Mouse (Mus musculus): ENCODE data around the gene Nsun2. TPM values are rescaled to one million over a fixed set of nuclear protein-coding genes. Genes with fewer than 3 reads are reported as not detected.
A peak's percentile ranks its signal among the peaks of the same experiment; 100 is the strongest.

Nsun2 gene
- polyA plus RNA-seq, 1 experiment from 2014 or later, result 82.8 TPM

GRCm38 (mm10) chr13:69554255-69554654 lies 20.7 kb downstream of the Nsun2 start:
- Histone ChIP-seq H3K4me1 (ENCODE audit: control insufficient read depth, insufficient read depth, low read length) (peaks cover 3% of the 10 kb centered on the region; the same call in 1 of the 2 replicates), H3K9ac (replicated peaks; ENCODE audit: low read length) (no peak overlapping the region), H3K9me3 (ENCODE audit: control insufficient read depth, low read length) (no peaks in the 10 kb centered on the region), H3K27ac (replicated peaks; ENCODE audit: low read depth, low read length) (no peak overlapping the region), H3K27me3 (ENCODE audit: control insufficient read depth, insufficient read depth, low read length) (no peaks in the 10 kb centered on the region), H3K4me3 (replicated peaks; ENCODE audit: low read depth, low read length) (no peak overlapping the region), H3K36me3 (ENCODE audit: control insufficient read depth, insufficient read depth, low read length) (no peaks in the 10 kb centered on the region), H3K4me2 (ENCODE audit: low read length) (no peak overlapping the region)
- ATAC-seq (ENCODE audit: low FRiP score, low TSS enrichment), result no peak
- DNase-seq, result no peak
- WGBS, result 82% methylated on average over 9 of the region's 9 CpGs

DNA sequence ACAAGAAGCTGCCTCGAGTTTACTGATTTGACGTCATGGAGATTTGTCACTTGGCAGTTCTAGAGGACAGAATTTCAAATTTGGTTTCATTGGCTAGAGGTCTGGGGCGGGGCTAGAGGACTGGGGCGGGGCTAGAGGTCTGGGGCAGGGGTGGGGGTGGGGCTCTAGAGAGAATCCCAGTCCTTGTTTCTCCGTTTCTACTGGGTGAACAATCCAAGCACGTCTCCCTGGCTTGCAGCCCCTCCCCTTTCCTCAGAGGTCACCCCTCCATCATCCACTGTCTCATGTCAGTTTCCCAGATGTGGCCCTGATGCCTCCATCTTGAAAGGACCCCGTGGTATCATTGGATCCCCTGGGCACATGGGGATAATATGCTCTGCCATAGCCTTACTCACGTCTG lies 21.5 kb downstream of the Nsun2 start:
- DNase-seq (no peak), ATAC-seq (ENCODE audit: low FRiP score, low TSS enrichment) (no peak)
- Histone ChIP-seq H3K9me3 (ENCODE audit: control insufficient read depth, low read length) (no peaks in the 10 kb centered on the region), H3K27ac (replicated peaks; ENCODE audit: low read depth, low read length) (no peak overlapping the region), H3K4me1 (ENCODE audit: control insufficient read depth, insufficient read depth, low read length) (peaks cover 10% of the 10 kb centered on the region), H3K4me3 (replicated peaks; ENCODE audit: low read depth, low read length) (no peak overlapping the region), H3K27me3 (ENCODE audit: control insufficient read depth, insufficient read depth, low read length) (no peaks in the 10 kb centered on the region), H3K36me3 (ENCODE audit: control insufficient read depth, insufficient read depth, low read length) (no peaks in the 10 kb centered on the region), H3K9ac (replicated peaks; ENCODE audit: low read length) (no peak overlapping the region), H3K4me2 (ENCODE audit: low read length) (no peak overlapping the region)
- WGBS, result 27% methylated on average over 8 of the region's 8 CpGs

DNA sequence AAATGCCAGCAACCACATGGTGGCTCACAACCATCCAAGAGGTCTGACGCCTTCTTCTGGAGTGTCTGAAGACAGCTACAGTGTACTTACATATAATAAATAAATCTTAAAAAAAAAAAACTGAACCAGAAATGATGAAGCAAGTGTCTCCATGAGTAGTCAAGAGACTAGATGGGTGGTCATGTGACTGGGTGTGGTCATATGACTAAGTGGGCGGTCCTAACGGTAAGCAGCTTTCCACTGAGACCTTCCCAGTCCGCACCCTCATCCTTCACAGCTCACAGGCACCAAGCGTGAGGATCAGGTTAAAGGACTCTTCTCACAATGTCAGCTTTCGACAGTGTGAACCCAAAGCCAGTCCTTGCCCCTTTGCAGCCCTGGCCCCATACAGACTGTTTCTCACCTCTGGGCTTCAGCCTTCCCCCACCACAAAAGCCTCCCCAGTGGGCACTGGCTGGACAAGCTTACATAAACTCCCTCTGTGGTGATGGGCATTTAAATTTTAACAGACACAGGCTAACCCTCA lies 22.5 kb downstream of the Nsun2 start:
- Histone ChIP-seq H3K27ac (replicated peaks; ENCODE audit: low read depth, low read length) (no peak overlapping the region), H3K4me2 (ENCODE audit: low read length) (no peak overlapping the region), H3K4me1 (ENCODE audit: control insufficient read depth, insufficient read depth, low read length) (peaks cover 12% of the 10 kb centered on the region), H3K9ac (replicated peaks; ENCODE audit: low read length) (no peak overlapping the region), H3K27me3 (ENCODE audit: control insufficient read depth, insufficient read depth, low read length) (no peaks in the 10 kb centered on the region), H3K9me3 (ENCODE audit: control insufficient read depth, low read length) (no peaks in the 10 kb centered on the region), H3K4me3 (replicated peaks; ENCODE audit: low read depth, low read length) (no peak overlapping the region), H3K36me3 (ENCODE audit: control insufficient read depth, insufficient read depth, low read length) (no peaks in the 10 kb centered on the region)
- WGBS, result 90% methylated on average over 6 of the region's 6 CpGs
- DNase-seq (no peak), ATAC-seq (ENCODE audit: low FRiP score, low TSS enrichment) (no peak)

GRCm38 (mm10) chr13:69556728-69557127 lies 23.2 kb downstream of the Nsun2 start:
- Histone ChIP-seq H3K4me3 (replicated peaks; ENCODE audit: low read depth, low read length) (no peak overlapping the region), H3K4me1 (ENCODE audit: control insufficient read depth, insufficient read depth, low read length) (peaks cover 12% of the 10 kb centered on the region), H3K9me3 (ENCODE audit: control insufficient read depth, low read length) (no peaks in the 10 kb centered on the region), H3K27me3 (ENCODE audit: control insufficient read depth, insufficient read depth, low read length) (no peaks in the 10 kb centered on the region), H3K36me3 (ENCODE audit: control insufficient read depth, insufficient read depth, low read length) (no peaks in the 10 kb centered on the region), H3K27ac (replicated peaks; ENCODE audit: low read depth, low read length) (no peak overlapping the region), H3K4me2 (ENCODE audit: low read length) (no peak overlapping the region), H3K9ac (replicated peaks; ENCODE audit: low read length) (no peak overlapping the region)
- no peak for ATAC-seq (ENCODE audit: low FRiP score, low TSS enrichment)
- no peak for DNase-seq

DNA sequence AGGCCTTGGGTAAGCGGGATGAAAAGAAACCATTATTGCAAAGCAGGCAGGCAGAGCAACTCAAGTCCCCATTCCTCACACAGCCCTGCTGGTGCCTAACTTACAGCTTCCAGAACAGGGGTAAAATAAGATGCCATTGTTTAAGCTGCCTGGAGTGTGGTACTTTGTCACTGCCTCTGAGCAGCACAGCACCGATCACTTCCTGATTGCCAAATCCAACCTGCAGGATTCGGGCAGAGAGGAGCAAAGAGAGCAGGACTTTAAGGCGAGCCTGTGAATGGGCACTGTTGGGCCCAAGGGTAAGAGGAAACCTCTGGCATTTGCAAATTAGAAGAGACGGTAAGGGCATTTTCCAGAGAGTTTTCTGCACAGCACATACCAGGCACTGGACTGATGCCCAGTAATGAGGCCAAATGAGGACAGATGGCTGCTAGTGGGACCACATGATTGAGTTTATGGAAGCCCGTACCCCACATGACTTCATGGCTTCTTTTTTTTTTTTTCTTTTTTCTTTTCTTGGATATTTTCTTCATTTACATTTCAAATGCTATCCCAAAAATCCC lies 24.6 kb downstream of the Nsun2 start:
- ATAC-seq (ENCODE audit: low FRiP score, low TSS enrichment), result no peak

GRCm38 (mm10) chr13:69559291-69559961 lies 25.9 kb downstream of the Nsun2 start:
- H3K27ac ChIP-seq (replicated peaks; ENCODE audit: low read depth, low read length), result peak overlapping the region; percentile 42; the same call in 1 of the 2 replicates
- no peaks in the 10 kb centered on the region for H3K9me3 ChIP-seq (ENCODE audit: control insufficient read depth, low read length)
- H3K36me3 ChIP-seq (ENCODE audit: control insufficient read depth, insufficient read depth, low read length), result no peaks in the 10 kb centered on the region
- peaks cover 12% of the 10 kb centered on the region for H3K4me1 ChIP-seq (ENCODE audit: control insufficient read depth, insufficient read depth, low read length)
- no peak overlapping the region for H3K4me3 ChIP-seq (replicated peaks; ENCODE audit: low read depth, low read length)
- ATAC-seq (ENCODE audit: low FRiP score, low TSS enrichment) (peak; percentile 59), DNase-seq (peak; percentile 64)
- no peak overlapping the region for H3K9ac ChIP-seq (replicated peaks; ENCODE audit: low read length)
- WGBS, result 12% methylated on average over 13 of the region's 13 CpGs
- H3K27me3 ChIP-seq (ENCODE audit: control insufficient read depth, insufficient read depth, low read length), result no peaks in the 10 kb centered on the region
- peak overlapping the region; percentile 8; the same call in 1 of the 2 replicates for H3K4me2 ChIP-seq (ENCODE audit: low read length)

More for the DNA sequence above, 24.6 kb downstream of the Nsun2 start:
- Histone ChIP-seq H3K4me1 (ENCODE audit: control insufficient read depth, insufficient read depth, low read length) (peaks cover 12% of the 10 kb centered on the region), H3K36me3 (ENCODE audit: control insufficient read depth, insufficient read depth, low read length) (no peaks in the 10 kb centered on the region), H3K4me3 (replicated peaks; ENCODE audit: low read depth, low read length) (no peak overlapping the region), H3K27ac (replicated peaks; ENCODE audit: low read depth, low read length) (no peak overlapping the region), H3K4me2 (ENCODE audit: low read length) (no peak overlapping the region), H3K27me3 (ENCODE audit: control insufficient read depth, insufficient read depth, low read length) (no peaks in the 10 kb centered on the region), H3K9ac (replicated peaks; ENCODE audit: low read length) (no peak overlapping the region), H3K9me3 (ENCODE audit: control insufficient read depth, low read length) (no peaks in the 10 kb centered on the region)
- WGBS, result 75% methylated on average over 6 of the region's 6 CpGs
- DNase-seq, result peak; percentile 20

DNA sequence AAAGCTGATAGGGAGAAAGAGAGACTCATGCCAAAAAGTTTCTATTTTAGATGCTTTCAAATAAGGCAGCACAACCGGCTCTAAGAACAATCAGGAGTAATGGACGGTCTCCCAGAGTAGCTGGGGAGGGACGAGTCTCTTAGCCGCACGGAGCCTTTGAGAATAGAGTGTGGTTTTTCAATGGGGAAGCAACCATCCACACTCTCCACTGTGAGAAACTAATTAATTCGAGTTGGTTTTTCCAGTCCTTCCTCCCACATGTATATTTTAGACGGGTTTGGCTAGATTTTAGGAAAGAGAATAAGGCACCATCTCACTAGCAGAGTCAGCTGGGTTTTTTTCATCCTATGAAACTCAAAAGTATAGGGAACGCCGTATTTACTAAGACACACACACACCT lies 28.5 kb downstream of the Nsun2 start:
- Histone ChIP-seq H3K27me3 (ENCODE audit: control insufficient read depth, insufficient read depth, low read length) (no peaks in the 10 kb centered on the region), H3K4me2 (ENCODE audit: low read length) (no peak overlapping the region), H3K9me3 (ENCODE audit: control insufficient read depth, low read length) (no peaks in the 10 kb centered on the region), H3K27ac (replicated peaks; ENCODE audit: low read depth, low read length) (no peak overlapping the region), H3K36me3 (ENCODE audit: control insufficient read depth, insufficient read depth, low read length) (no peaks in the 10 kb centered on the region), H3K4me3 (replicated peaks; ENCODE audit: low read depth, low read length) (no peak overlapping the region), H3K4me1 (ENCODE audit: control insufficient read depth, insufficient read depth, low read length) (peaks cover 12% of the 10 kb centered on the region), H3K9ac (replicated peaks; ENCODE audit: low read length) (no peak overlapping the region)
- ATAC-seq (ENCODE audit: low FRiP score, low TSS enrichment) (no peak), DNase-seq (no peak)
- 74% methylated on average over 9 of the region's 9 CpGs for WGBS

GRCm38 (mm10) chr13:69562654-69563574 lies 29.4 kb downstream of the Nsun2 start:
- Histone ChIP-seq H3K27me3 (ENCODE audit: control insufficient read depth, insufficient read depth, low read length) (no peaks in the 10 kb centered on the region), H3K27ac (replicated peaks; ENCODE audit: low read depth, low read length) (no peak overlapping the region), H3K4me2 (ENCODE audit: low read length) (no peak overlapping the region), H3K9me3 (ENCODE audit: control insufficient read depth, low read length) (no peaks in the 10 kb centered on the region), H3K4me3 (replicated peaks; ENCODE audit: low read depth, low read length) (no peak overlapping the region), H3K9ac (replicated peaks; ENCODE audit: low read length) (no peak overlapping the region), H3K36me3 (ENCODE audit: control insufficient read depth, insufficient read depth, low read length) (no peaks in the 10 kb centered on the region), H3K4me1 (ENCODE audit: control insufficient read depth, insufficient read depth, low read length) (peaks cover 12% of the 10 kb centered on the region)
- no peak for ATAC-seq (ENCODE audit: low FRiP score, low TSS enrichment)
- DNase-seq, result no peak
- WGBS, result 67% methylated on average over 12 of the region's 12 CpGs
